22 mouse cellular contexts compared by ENCODE assay signal in genomic region chr6:49017150-49017549, GRCm38 (mm10). TPM values are rescaled to one million over a fixed set of nuclear protein-coding genes. Genes with fewer than 3 reads are reported as not detected.
DNase-seq lines count a peak whose midpoint lies in the region; ATAC-seq and TF ChIP-seq lines count a peak whose summit lies in the region.
"Had no signal": no experiment of that assay in that cellular context is flagged by ENCODE, and none has a peak within 500 bp of the region (broad histone marks: within the 10 kb centered on the region; RNA-seq: fewer than 3 reads in every experiment).

No protein-coding gene starts in this region.

- peak; percentile 80; the same call in 1 of the 2 replicates for ATAC-seq in lung, embryonic 14.5 days (ENCODE audit: insufficient read depth)
- ATAC-seq in common myeloid progenitor, adult 5-6 weeks (replicated peaks; ENCODE audit: low read depth, poor library complexity, severe bottlenecking), result peak; percentile 86
- peak; percentile 85 for ATAC-seq in megakaryocyte progenitor cell, adult 5-6 weeks (replicated peaks; ENCODE audit: poor library complexity)
- ATAC-seq: intestine, embryonic 15.5 days had no signal

- 29% methylated on average over 12 of the region's 12 CpGs for WGBS in lung, embryonic 14.5 days

- H3K36me3 ChIP-seq in lung, embryonic 14.5 days (ENCODE audit: insufficient read depth), result no peaks in the 10 kb centered on the region
- H3K36me3 ChIP-seq: intestine, embryonic 15.5 days had no signal

- no peaks in the 10 kb centered on the region for H3K27me3 ChIP-seq in lung, embryonic 14.5 days (ENCODE audit: insufficient read depth, low read length)
- H3K27me3 ChIP-seq: intestine, embryonic 15.5 days had no signal

- no peak for TF ChIP-seq CTCF in lung, embryonic 14.5 days (IDR thresholded peaks at IDR 0.05; ENCODE audit: low read depth)
- TF ChIP-seq CTCF in gastrocnemius, adult 2 months (IDR thresholded peaks at IDR 0.05), result no peak

- no peaks in the 10 kb centered on the region; the same call in 1 of the 2 replicates for H3K4me1 ChIP-seq in lung, embryonic 14.5 days (ENCODE audit: insufficient read depth)
- H3K4me1 ChIP-seq: intestine, embryonic 15.5 days had no signal

- peak overlapping the region; percentile 27; the same call in 1 of the 2 replicates for H3K4me2 ChIP-seq in lung, embryonic 14.5 days
- H3K4me2 ChIP-seq: intestine, embryonic 15.5 days had no signal

- DNase-seq in lung, embryonic 14.5 days, result peak; percentile 82
- no peak for DNase-seq in lung, postnatal 36 days
- peak; percentile 61 for DNase-seq in CD4-positive, CD25-positive, alpha-beta regulatory T cell, adult 2 months (ENCODE audit: low read depth, low spot score)
- no peak for DNase-seq in right cerebral cortex, adult 18-20 months
- DNase-seq in layer of hippocampus, adult 9-11 months, result no peak
- DNase-seq in gastrocnemius, adult 2 months, result no peak
- DNase-seq: adrenal gland, postnatal 10 days; cerebellum, adult 9-10 months; heart, adult 18-20 months; kidney, postnatal 25 days; lung, postnatal 10 days had no signal

- 0 out of 2 replicates have a peak overlapping the region, but pooled peaks have one; percentile 13 for H3K27ac ChIP-seq in lung, embryonic 14.5 days (ENCODE audit: low read depth)
- no peak overlapping the region for H3K27ac ChIP-seq in gastrocnemius, adult 2 months
- H3K27ac ChIP-seq: intestine, embryonic 15.5 days; left cerebral cortex, adult 2 months had no signal

- intact Hi-C loops in gastrocnemius, adult 2 months (cut with DNase I), result no loop called here

- H3K9me3 ChIP-seq in lung, embryonic 14.5 days (ENCODE audit: low read depth, low read length), result no peaks in the 10 kb centered on the region
- H3K9me3 ChIP-seq: intestine, embryonic 15.5 days had no signal

- H3K9ac ChIP-seq in lung, embryonic 14.5 days, result no peak overlapping the region
- H3K9ac ChIP-seq: intestine, embryonic 15.5 days had no signal

- no peak overlapping the region for H3K4me3 ChIP-seq in lung, embryonic 14.5 days (ENCODE audit: low read depth, low read length)
- H3K4me3 ChIP-seq in gastrocnemius, adult 2 months, result no peak overlapping the region
- H3K4me3 ChIP-seq: intestine, embryonic 15.5 days; left cerebral cortex, adult 2 months had no signal

RNA-seq across cellular contexts. Expression of gene Gpnmb, which starts 19.2 kb away (rescaled TPM):
- polyA plus RNA-seq in lung, embryonic 14.5 days (2014; fragmentation: Nextera tagmentation; extraction: Ambion mirVana), result 0.21 and 0.35 TPM in 2 replicates
- 0.27 TPM in 1 of 2 replicates, not detected in the other for total RNA-seq in common myeloid progenitor, adult 5-6 weeks (2017)
- total RNA-seq in megakaryocyte progenitor cell, adult 5-6 weeks (2015), result 0.32 TPM in 1 of 2 replicates, not detected in the other
- total RNA-seq in megakaryocyte progenitor cell, adult 5-6 weeks (2017), result 0.25 TPM in 1 of 2 replicates, not detected in the other
- total RNA-seq in gastrocnemius, adult 2 months (2021), result 1 to 10 TPM in 1 of 2 experiments, under 1 TPM in 1; 0.71 to 4.0 TPM

RNA-seq across cellular contexts. Expression of gene Svs1, which starts 30.5 kb away (rescaled TPM):
- not detected in 2 replicates for polyA plus RNA-seq in lung, embryonic 14.5 days (2014; fragmentation: Nextera tagmentation; extraction: Ambion mirVana)
- total RNA-seq in common myeloid progenitor, adult 5-6 weeks (2017), result not detected in 2 replicates
- total RNA-seq in megakaryocyte progenitor cell, adult 5-6 weeks (2015), result not detected in 2 replicates
- not detected in 2 replicates for total RNA-seq in megakaryocyte progenitor cell, adult 5-6 weeks (2017)
- not detected for total RNA-seq in gastrocnemius, adult 2 months (2021)
- total RNA-seq: adrenal gland, postnatal 10 days; heart, adult 18-20 months; heart, postnatal 25 days; left cerebral cortex, adult 2 months; midbrain, postnatal 0 days had no signal
- polyA plus RNA-seq: frontal cortex, adult 2 months; intestine, embryonic 15.5 days; limb, embryonic 14.5 days; midbrain, postnatal 0 days; neural tube, embryonic 14.5 days; spleen, adult 2 months; testis, adult 2 months had no signal

RNA-seq across cellular contexts. Expression of gene Doxl2, which starts 42.4 kb away (rescaled TPM):
- not detected in 2 replicates for polyA plus RNA-seq in lung, embryonic 14.5 days (2014; fragmentation: Nextera tagmentation; extraction: Ambion mirVana)
- total RNA-seq in common myeloid progenitor, adult 5-6 weeks (2017), result not detected in 2 replicates
- total RNA-seq in megakaryocyte progenitor cell, adult 5-6 weeks (2015), result not detected in 2 replicates
- total RNA-seq in megakaryocyte progenitor cell, adult 5-6 weeks (2017), result not detected in 2 replicates
- total RNA-seq in gastrocnemius, adult 2 months (2021), result not detected
- total RNA-seq: adrenal gland, postnatal 10 days; heart, adult 18-20 months; heart, postnatal 25 days; left cerebral cortex, adult 2 months; midbrain, postnatal 0 days had no signal
- polyA plus RNA-seq: frontal cortex, adult 2 months; intestine, embryonic 15.5 days; limb, embryonic 14.5 days; midbrain, postnatal 0 days; neural tube, embryonic 14.5 days; testis, adult 2 months had no signal

RNA-seq across cellular contexts. Expression of gene Malsu1, which starts 56.4 kb away (rescaled TPM):
- 69.7 and 75.3 TPM in 2 replicates for polyA plus RNA-seq in lung, embryonic 14.5 days (2014; fragmentation: Nextera tagmentation; extraction: Ambion mirVana)
- total RNA-seq in common myeloid progenitor, adult 5-6 weeks (2017), result 12.5 and 48.2 TPM in 2 replicates
- total RNA-seq in megakaryocyte progenitor cell, adult 5-6 weeks (2015), result 35.0 and 48.5 TPM in 2 replicates
- 25.6 and 37.8 TPM in 2 replicates for total RNA-seq in megakaryocyte progenitor cell, adult 5-6 weeks (2017)
- total RNA-seq in gastrocnemius, adult 2 months (2021), result 10 to 100 TPM; 45.6 to 51.4 TPM

Comparison
In these comparisons a context has a peak if more than half of its experiments do, and no peak if none do; other contexts are left out.
1. DNase-seq: peak in lung, embryonic 14.5 days (single experiment) and CD4-positive, CD25-positive, alpha-beta regulatory T cell, adult 2 months (single experiment); none in lung, postnatal 36 days (single experiment), right cerebral cortex, adult 18-20 months (single experiment), layer of hippocampus, adult 9-11 months (single experiment) and gastrocnemius, adult 2 months (single experiment).
2. Peak in every context shown above with its lines, with median percentiles within 50 percentile points of each other: ATAC-seq.